Mouse (Mus musculus) cortical plate, adult 2 months (tissue): Measurements from ENCODE around the gene Gnaq. TPM values are rescaled to one million over a fixed set of nuclear protein-coding genes. Genes with fewer than 3 reads are reported as not detected.

Experiments
- H3K27ac ChIP-seq: fragments of 200-500 bp; 2 replicates; pipeline ENCODE4 v1.5.1; 2012; ENCODE audit warnings: low read length, control low read depth, inconsistent platforms; ENCODE audit not compliant: insufficient read depth
- H3K4me1 ChIP-seq: fragments of 200-500 bp; 2 replicates; pipeline ENCODE4 v1.6.1; 2011; ENCODE audit warnings: low read length; ENCODE audit not compliant: control insufficient read depth, insufficient read depth
- H3K4me3 ChIP-seq: fragments of 200-500 bp; 2 replicates; pipeline ENCODE4 v1.5.1; 2011; ENCODE audit warnings: mild to moderate bottlenecking, low read length, control low read depth; ENCODE audit not compliant: insufficient read depth
- CTCF ChIP-seq: fragments of 200-500 bp; IDR thresholded peaks from 2 replicates; pipeline ENCODE4 v1.5.1; 2011; ENCODE audit warnings: mild to moderate bottlenecking, control low read depth, low read length; ENCODE audit not compliant: insufficient read depth; ENCODE audit errors: extremely low read depth
- POLR2A ChIP-seq: fragments of 200-500 bp; IDR thresholded peaks from 2 replicates; pipeline ENCODE4 v1.6.1; 2011; ENCODE audit warnings: mild to moderate bottlenecking, low read length, control low read depth; ENCODE audit not compliant: insufficient read depth; ENCODE audit errors: extremely low read depth
- polyA plus RNA-seq: library from polyadenylated mRNA; depleted of rRNA; stranded (reverse); fragments of >200 nt; gene quantifications from 2 replicates; pipeline ENCODE4 v1.2.3, GENCODE M21; 2012; rRNA removed

Gnaq gene
- polyA plus RNA-seq, 1 experiment = 59.1 TPM

DNA sequence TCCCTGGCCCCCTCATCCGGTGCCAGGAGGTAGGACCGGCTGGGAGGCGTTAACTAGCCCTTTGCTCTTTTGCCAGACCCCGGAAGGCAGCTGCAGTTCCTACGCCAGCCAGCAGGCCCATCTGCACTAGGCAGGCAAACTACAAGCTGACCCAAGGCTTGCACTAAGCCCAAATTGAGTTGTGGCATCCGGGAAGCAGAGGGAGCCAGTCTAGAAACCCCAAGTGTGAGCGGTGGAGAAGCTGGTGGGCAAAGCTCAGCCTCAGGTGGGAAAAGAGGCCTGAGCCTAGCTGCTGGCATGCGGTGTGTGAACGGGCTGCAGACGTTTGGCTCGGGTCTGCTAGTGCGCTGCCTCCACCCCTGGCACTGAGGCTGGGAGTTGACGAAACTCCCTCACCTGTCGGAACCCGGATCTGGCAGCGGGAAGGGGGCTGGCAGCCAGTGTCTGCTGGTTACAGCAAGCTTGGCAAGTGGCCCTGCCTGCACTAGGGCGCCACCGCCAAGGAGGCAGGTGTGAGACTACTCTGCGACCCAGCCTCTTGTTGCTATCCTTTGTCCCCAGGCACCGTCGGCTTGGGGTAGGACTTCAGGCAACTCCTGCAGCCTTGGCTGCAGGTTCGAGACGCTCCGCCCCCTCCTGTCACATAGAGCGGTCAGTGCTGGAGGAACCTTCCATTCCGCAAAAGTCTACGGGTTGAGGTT lies 303.1 kb downstream of the Gnaq start, which contains the start of gene Gna14:
Gna14 (plus strand) TSS at position 232 of the 701 bp plus-strand sequence.
- no peak for TF ChIP-seq POLR2A
- TF ChIP-seq CTCF = 0 out of 2 replicates have a peak, but pooled peaks have one; percentile 8
- Histone ChIP-seq H3K4me1 (0 out of 2 replicates have a peak, but pooled peaks cover 2% of the 10 kb centered on the region), H3K27ac (no peak within 1 kb of the TSS), H3K4me3 (no peak within 1 kb of the TSS; the same call in 1 of the 2 replicates)

- H3K4me3 ChIP-seq = no peak overlapping the region; the same call in 1 of the 2 replicates
- H3K4me1 ChIP-seq = 0 out of 2 replicates have a peak, but pooled peaks cover 2% of the 10 kb centered on the region
- TF ChIP-seq POLR2A (no peak), CTCF (no peak)
- H3K27ac ChIP-seq = no peak overlapping the region
Measured at GRCm38 (mm10) chr19:16436335-16437169, 303.9 kb downstream of the Gnaq start.

Other genes starting within 250 kb of the Gnaq start
- gene Psat1, start 185.5 kb upstream of the Gnaq start, polyA plus RNA-seq = 114 and 125 TPM in 2 replicates
- gene Cep78, start 147.8 kb upstream of the Gnaq start, polyA plus RNA-seq = 8.6 and 9.0 TPM in 2 replicates